Mouse (Mus musculus) spleen, postnatal 4 days (tissue): Measurements from ENCODE around the gene Gm7879.
"Not testable (repeated sequence)": the region's sequence is repeated elsewhere in the genome, so short reads cannot be mapped to it uniquely, and the experiment has no call there.

Source experiments
- DNase-seq, 2 experiments: peaks; one replicate each; pipeline ENCODE4 v3.0.0; 2022; ENCODE audit warnings: low spot score in 2 of 2

Gm7879 gene

GRCm38 (mm10) chr5:43912844-43913243, at the start of gene Gm7879:
TSS of gene Gm7879 (plus strand) at chr5:43913144.
- DNase-seq, result not testable (repeated sequence)

GRCm38 (mm10) chr5:43863642-43864041, 49.3 kb upstream of the Gm7879 start:
- no peak for DNase-seq

- DNase-seq, result no peak
Measured at GRCm38 (mm10) chr5:43865316-43865715, 47.6 kb upstream of the Gm7879 start.

GRCm38 (mm10) chr5:43868253-43868652, 44.7 kb upstream of the Gm7879 start, which contains the start of gene Cd38:
TSS of gene Cd38 (plus strand) at chr5:43868553.
- no peak for DNase-seq

GRCm38 (mm10) chr5:43868711-43869600, 44.0 kb upstream of the Gm7879 start:
- DNase-seq, result peak; percentile 28 to 70

GRCm38 (mm10) chr5:43871845-43872244, 41.1 kb upstream of the Gm7879 start:
- no peak for DNase-seq

GRCm38 (mm10) chr5:43872652-43873051, 40.3 kb upstream of the Gm7879 start:
- no peak for DNase-seq

- no peak for DNase-seq
Measured at GRCm38 (mm10) chr5:43882034-43882433, 30.9 kb upstream of the Gm7879 start.

GRCm38 (mm10) chr5:43885060-43885820, 27.7 kb upstream of the Gm7879 start:
- DNase-seq, result no peak

GRCm38 (mm10) chr5:43892386-43892785, 20.6 kb upstream of the Gm7879 start:
- DNase-seq, result peak in 1 of 2 experiments; percentile 25

GRCm38 (mm10) chr5:43894113-43894512, 18.8 kb upstream of the Gm7879 start:
- peak; percentile 48 to 73 for DNase-seq

GRCm38 (mm10) chr5:43895931-43896330, 17.0 kb upstream of the Gm7879 start:
- DNase-seq, result no peak

GRCm38 (mm10) chr5:43904685-43905084, 8.3 kb upstream of the Gm7879 start:
- DNase-seq, result no peak

- no peak for DNase-seq
Measured at GRCm38 (mm10) chr5:43909213-43909612, 3.7 kb upstream of the Gm7879 start.

- DNase-seq, result no peak
Measured at GRCm38 (mm10) chr5:43910006-43910405, 2.9 kb upstream of the Gm7879 start.

- DNase-seq, result no peak
Measured at GRCm38 (mm10) chr5:43915261-43915886, 2.4 kb downstream of the Gm7879 start.

- no peak for DNase-seq
Measured at GRCm38 (mm10) chr5:43921877-43922276, 8.9 kb downstream of the Gm7879 start.

- DNase-seq, result peak; percentile 53 to 84
Measured at GRCm38 (mm10) chr5:43923933-43924332, 11.0 kb downstream of the Gm7879 start.

- no peak for DNase-seq
Measured at GRCm38 (mm10) chr5:43927729-43928128, 14.8 kb downstream of the Gm7879 start.

GRCm38 (mm10) chr5:43933269-43933668, 20.3 kb downstream of the Gm7879 start:
- no peak for DNase-seq

- no peak for DNase-seq
Measured at GRCm38 (mm10) chr5:43947330-43947977, 34.5 kb downstream of the Gm7879 start.
